Mouse (Mus musculus) retina, postnatal 1 day (tissue): ENCODE results near the gene Hmox1.

Experiments used
- DNase-seq: peaks from one replicate; pipeline ENCODE4 v3.0.0-alpha.2; 2012

Hmox1 gene

DNA sequence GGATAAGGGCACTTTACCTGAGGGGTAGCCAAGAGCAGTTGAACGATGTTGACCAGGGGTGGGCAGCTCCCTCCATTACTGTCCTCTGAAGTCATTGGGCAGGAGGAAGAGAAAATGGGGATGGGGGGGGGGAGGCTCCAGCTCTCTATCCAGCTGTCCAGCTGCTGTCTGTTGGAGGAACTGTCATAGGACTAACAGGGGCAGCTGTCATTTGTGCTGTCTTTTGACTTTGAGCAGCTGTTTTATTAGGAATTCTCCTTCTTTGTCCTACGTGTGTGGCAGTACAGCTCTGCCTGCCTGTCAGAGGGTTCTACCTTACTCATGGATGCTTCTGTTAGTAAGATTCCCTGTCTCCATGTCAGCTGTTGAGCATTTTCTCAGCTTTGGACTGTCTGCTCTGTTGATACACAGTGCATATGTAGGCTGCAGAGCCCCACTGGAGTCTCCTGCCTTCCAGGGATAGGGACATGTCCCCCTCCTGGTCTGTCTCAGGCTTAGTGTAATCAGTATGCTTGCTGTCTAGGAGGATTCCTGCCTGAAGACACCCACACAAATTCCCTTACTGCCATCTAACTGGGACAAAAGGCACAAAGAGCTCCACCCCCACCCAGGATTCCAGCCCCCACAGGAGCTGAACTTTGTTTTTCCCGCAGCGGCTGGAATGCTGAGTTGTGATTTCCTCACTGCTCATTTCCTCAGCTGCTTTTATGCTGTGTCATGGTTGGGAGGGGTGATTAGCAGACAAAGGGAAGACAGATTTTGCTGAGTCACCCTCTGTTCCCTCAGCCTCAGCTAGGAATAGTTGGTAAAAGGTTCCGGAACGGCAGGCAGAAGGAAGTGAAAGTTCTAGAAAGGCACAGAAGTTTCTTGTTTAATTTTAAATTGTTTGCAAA lies 4.2 kb upstream of the Hmox1 start:
- DNase-seq, result peak; percentile 94

DNA sequence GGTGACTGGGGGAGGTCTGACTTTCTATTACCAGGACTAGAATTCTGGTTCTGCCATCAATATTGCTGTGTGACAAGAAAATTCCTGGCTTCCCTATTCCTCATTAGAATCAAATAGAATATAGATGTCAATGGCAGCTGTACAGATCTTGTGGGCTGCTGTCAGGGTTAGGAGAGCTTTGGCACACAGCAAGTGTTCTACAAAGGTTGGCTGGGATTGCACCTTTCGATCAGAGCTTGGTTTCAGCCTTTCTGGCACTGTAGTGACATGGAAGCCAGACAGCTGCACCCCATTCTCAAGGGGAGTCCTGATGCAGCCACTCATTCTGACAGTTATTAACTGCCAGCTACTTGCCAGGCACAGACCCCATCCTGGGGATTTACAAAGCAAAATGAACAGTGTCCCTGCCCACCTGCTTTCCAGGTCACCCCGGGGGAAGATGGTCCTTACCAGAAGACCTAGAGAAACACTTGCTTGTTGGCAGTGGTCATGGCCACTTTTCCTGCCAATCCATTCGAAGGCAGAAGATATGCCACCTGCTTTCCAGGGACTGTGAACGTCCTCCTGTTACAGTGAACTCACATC lies 2.5 kb upstream of the Hmox1 start:
- DNase-seq, result no peak

DNA sequence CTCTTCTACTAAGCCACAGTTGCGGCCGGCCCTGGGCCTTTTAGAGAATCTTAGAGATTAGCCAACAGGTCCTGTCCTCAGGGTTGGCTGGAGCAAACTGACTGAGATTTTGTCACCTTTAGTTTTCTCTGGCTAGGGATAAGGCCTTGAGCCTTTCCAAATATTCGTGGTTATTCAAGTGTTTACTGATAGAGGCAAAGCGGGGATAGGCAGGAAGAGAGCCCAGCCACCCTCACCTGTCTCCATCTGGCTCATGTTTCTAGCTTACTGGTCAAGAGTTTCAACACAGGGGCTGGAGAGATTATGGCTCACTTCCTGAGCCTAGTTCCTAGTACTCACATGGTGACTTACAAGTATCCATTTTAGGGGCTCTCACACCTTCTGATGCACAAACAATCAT lies 9.5 kb downstream of the Hmox1 start:
- DNase-seq, result no peak

DNA sequence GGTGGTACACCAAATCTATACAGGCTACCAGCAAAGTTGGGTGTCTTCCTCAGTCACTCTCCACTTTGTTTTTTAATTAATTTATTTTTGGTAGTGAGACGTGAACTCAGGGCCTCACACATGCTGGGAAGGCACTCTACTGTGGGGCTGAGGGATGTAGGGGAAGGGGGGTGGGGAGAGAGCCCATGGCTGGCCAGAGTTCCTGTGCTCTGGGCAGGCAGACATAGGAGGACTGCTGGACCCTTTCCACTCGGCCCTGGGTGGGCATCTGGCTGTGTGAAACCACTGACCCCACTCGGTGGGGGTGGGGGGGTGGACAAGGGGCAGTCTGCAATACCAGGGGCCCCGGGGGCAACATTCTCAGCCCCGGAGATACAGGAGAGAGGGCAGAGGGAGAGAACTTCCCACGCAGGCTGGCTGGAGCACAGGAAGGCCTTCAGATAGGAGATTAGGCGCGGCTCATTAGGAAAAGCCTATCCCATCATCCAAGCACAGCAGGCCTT lies 10.0 kb downstream of the Hmox1 start:
- no peak for DNase-seq

DNA sequence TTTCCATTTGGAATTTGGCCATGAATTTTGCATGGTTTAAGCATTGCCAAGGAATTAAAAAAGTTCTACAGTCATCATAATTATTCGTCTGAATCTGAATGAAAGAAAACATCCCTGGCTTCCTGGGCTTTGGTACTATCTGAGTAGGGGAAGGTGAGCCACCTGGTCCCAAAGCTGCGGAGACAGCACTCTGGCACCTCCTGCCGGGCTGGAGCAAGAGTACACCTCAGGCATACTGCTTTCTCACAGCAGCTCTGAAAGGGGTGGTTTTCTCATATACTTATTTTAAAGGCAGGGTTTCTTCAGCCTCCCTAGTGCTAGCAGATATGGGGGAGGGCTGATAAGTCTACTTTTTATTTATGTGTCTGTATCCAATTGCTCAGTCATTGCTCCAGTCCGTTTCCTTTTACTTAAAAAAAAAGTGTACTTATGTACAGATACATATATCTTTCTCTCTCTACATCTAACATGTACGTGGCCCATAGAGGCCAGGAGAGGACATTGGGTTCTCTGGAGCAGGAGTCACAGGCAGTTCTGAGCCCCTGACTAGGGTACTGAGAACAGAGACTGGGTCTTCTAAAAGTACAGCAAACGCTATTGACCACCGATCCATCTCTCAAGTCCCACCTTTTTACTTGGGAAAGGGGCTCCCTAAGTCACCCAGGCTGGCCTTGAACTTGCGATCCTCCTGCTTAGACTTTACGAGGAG lies 15.3 kb downstream of the Hmox1 start:
- DNase-seq, result peak; percentile 85

DNA sequence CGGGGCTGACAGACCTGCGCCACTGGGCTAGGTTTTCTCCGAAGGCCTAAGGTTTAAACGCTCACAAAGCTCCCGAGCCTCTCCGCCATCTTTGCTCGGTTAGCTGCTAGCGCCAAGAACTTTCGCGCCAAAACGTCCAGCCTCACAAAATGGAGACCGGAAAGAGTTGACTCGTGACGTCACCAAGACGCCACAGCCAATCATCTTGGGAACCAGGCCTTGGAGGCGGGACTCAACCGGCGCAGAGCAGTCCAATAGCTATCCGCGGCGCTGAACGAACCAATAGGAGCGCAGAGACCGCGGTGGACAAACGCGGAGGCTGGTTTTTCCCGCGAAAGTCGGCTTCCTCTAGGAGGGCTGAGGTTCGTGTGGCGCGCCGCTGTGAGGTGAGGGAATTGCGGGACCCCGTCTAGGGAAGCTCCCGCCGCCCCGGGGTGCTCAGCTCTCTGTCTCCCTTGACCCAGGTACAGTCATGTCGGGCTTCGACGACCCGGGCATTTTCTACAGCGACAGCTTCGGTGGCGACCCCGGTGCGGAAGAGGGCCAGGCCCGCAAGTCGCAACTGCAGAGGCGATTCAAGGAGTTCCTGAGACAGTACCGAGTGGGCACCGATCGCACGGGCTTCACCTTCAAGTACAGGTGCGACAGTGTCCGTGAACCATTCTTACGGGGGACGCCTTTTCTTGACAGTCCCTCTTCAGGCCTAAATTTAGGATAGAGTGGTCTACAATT lies 16.0 kb downstream of the Hmox1 start, which contains the start of gene Mcm5:
Mcm5 (plus strand) TSS at position 334 of the 732 bp plus-strand sequence.
- peak; percentile 100 for DNase-seq

DNA sequence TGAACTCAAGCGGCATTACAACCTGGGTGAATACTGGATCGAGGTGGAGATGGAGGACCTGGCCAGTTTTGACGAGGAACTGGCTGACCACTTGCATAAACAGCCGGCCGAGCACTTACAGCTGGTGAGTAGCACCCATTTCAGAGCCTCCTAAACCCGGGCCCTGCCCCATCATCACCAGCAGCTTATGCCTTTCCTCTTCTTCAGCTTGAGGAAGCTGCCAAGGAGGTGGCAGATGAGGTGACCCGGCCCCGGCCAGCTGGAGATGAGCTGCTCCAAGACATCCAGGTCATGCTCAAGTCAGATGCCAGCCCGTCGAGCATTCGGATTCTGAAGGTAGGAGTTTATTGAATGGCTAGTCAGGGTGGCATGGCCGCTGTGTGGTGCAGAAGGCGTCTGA lies 16.7 kb downstream of the Hmox1 start:
- no peak for DNase-seq

DNA sequence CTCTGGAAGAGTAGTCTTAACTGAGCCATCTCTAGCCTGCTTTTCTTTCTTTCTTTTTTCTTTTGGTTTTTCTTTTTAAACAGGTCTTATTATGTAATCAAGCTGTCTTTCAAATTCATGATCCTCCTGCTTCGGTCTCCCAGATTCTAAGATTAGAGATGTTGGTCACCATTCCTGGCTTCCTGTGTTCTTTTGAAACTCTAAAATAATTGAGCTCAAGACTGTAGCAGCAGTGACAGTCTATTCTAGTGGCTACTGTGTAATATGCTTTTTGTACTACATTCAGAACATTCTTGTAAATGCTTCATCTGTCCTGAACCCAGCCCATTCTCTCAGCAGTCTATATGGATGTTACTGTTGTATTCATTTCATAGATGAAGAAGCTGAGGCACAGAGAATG lies 25.1 kb downstream of the Hmox1 start:
- DNase-seq, result no peak

DNA sequence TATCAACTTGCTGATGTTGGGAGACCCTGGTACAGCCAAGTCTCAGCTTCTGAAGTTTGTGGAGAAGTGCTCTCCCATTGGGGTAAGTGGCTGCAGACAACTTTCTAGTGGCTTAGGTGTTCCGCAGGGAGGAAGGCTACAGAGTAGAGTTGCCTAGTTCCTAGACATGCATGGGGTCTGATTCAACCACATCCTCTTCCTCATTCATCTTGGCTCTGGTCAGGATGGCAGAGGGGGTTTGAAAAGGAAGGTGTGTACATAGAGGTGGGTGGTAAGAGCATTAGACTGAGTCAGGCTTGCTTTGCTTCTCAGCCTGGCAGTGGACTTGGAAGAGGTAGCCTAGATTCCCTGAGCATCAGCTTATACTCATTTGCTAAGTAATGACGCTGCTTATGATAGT lies 25.9 kb downstream of the Hmox1 start:
- no peak for DNase-seq

DNA sequence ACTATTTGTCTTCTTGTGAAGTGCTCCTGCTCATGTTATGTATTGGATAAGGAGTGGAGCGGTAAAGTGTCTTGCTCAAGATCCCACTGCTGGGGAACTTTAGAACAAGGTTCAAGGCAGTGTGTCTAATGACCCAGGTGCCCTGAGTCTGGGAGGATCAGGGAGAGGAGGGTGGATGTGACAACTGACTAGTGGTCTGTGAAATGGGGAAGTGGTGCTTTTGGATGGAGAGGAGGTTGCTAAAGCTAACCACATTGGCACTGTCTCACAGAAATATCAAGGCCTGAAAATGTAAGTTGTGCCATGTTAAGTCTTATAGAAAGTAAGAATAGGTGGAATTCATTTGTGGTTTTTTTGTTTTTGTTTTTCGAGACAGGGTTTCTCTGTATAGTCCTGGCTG lies 26.3 kb downstream of the Hmox1 start:
- DNase-seq, result no peak

DNA sequence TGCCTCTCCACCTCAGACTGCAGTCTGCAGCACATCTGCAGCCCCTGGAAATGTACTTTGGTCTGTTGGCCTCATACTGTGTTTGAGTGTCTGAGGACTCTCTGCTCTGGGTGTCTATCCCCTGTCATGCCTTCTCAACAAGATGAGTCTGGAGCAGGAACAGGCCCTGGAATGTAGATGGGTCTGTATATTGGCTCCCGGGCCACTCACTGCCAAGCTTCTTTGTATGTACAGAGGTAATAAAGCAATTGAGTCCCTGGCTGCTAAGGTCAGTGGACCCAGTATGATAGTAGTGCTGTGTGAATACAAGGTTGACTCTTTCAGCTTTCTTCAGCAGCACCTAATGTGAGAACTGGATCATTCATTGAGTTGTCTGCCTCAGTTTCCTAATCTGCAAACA lies 34.0 kb downstream of the Hmox1 start:
- DNase-seq, result no peak

DNA sequence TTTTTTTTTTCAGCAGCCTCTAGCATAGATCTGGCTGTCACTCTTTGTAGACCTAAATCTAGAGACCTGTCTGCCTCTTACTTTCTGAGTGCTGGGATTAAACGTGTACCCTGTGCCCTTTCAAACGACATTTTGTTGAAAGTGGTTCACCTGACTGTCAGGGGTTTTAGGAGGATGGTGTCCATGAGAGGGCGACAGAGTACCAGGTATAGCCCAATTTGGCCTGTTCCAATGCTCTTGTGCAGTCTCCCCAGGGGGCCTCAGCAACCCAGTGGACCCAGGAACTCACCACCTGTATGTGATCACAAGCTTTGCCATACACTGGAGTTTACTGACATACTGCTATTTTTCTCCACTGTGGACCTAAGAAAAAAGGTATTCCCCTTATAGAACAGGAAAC lies 39.1 kb downstream of the Hmox1 start:
- DNase-seq, result peak; percentile 40

DNA sequence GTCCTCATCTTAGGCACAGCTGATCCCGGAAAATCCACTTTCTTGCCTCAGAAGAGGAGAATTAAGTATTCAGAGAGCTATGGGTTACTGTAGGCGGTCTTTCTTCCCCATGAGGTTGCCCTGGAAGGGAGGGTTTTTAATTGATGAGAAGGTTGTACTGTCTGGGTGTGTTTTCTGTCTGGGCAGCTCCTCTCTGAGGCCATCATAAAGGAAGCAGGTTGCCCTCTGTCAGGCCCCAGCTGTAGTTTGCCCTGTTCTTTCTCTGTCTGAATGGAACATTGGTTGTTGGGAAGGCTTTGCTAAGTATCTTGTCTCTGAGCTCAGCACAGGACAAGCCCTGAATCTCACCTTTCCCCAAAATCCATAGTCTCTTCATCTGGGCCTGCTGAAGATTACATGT lies 40.0 kb downstream of the Hmox1 start:
- DNase-seq, result no peak

DNA sequence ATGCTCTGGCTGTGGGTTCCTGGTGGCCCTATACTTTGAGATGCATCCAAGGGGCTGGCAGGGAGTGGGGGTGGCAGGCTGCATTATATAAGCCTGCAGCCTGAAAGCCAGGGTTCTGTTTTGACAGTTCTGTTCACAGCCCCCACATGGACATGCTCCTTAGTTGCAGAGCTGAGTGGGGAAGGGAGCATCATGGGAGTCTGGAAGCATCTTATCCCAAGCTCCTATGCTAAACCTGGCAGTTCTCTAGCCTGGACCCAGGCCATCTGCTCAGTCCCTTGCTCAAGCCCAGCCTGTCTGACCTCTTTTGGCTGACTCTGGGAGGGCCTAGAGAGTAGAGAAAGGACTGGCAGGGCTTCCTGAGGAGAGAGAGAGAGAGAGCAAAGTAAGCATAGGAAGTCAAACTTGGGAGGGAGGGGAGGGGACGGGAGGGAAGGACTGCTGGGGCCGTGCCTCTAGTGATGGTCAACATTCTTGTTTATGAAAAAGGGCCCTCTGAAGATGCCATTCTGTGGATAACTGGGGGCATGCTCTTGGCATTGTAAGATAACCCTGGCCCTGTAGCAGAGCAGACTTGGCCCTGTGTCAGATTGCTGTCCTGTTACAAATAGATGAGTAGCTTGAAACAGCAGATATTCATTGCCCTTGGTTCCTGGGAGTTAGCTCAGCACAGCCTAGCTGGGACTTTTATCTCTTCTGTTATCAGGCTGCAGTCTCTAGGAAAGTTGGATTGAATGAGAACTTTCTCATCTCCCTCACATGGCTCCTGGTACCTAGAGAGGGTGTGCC lies 41.4 kb downstream of the Hmox1 start:
- peak; percentile 29 for DNase-seq

DNA sequence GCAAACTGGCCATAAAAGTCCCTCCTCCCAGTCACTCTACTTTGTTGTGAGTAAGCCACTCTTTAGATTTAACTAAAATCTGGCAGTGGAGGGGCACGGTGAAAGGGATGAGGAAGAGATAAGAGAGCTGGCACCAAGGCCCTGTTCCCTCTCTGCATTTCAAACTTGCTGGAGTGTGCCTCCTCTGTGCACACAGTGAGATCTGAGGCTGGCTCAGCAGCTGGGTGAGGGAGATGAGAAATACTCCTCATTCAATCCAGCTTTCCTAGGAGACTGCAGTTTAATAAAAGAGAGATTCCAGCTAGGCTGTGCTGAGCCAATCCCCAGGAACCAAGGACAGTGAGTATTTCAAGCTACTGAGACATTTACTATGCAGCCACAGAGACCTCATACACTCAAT lies 42.3 kb downstream of the Hmox1 start:
- DNase-seq, result no peak

DNA sequence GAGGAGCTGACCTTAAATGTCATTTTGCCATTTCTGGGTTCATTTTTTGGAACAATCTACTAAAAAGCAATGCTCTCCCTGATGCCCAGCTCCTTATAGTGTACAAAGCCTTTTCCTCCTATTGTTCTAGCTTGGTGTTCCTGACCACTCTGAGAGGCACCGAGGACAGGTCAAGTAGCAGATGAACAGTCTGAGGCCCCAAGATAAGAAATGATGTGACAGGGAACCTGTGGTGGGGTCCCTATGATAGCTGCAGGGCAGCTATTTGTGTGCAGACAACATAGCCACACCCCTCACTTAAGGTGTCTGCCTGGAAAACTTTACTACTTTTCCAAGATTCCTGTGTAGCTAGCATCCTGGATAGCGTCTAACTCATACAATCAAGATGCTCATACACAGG lies 42.8 kb downstream of the Hmox1 start:
- no peak for DNase-seq

DNA sequence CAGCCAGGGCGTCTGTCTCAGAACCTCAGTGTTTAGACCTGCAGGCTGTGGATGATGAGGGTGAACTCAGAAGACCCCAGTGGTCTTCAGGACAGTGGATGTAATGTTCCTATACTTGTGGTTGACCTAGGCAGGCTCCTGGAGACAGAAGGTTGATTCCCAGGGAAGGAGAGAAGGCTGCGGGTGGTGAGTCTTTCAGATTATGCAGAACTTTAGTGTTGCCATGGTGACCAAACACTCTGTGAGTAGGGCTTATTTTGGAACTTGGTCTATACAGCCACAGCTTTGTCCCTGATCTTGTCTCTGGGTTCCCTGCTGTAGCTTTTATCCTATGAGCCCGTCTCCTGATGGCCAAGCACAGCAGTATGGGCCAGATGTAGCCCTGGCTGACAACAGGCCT lies 44.1 kb downstream of the Hmox1 start:
- DNase-seq, result no peak
